Mouse (Mus musculus): ENCODE data around the gene Ddi1. TPM values are rescaled to one million over a fixed set of nuclear protein-coding genes. Genes with fewer than 3 reads are reported as not detected.

Gene Ddi1
- polyA plus RNA-seq (2012; rRNA removed), result not detected in 2 replicates

DNA sequence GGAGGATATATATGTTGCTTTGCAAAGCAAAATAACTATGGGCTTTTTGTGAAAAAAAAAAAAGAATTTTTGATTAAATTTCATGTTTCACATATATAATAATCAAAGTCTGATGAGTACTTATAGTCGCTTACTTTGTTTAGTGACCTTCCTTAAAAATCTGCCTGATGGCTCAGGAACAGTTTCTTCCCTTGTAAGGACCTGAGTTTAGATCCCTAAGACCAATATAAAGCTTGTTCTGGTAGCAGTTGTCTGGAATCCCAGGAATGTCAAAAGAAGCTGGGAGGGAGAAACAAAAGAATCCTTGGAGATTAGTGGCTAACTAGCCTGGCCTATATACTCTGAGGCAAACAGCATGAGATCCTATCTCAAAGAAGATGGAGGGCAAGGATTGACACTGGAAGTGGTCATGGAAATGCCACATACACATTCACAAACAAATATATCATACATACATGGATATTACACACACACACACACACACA lies at the start of gene Ddi1:
Gene Ddi1 (minus strand): TSS at position 51 of the 485 bp plus-strand sequence.

Other genes with a start within 250 kb of the Ddi1 start
- gene Pdgfd, start 101.3 kb downstream of the Ddi1 start, polyA plus RNA-seq (2012; rRNA removed), result 1.1 and 1.4 TPM in 2 replicates